Mouse (Mus musculus) hindbrain, embryonic 14.5 days (tissue): ENCODE measurements around the gene Ppp4r1. TPM values are rescaled to one million over a fixed set of nuclear protein-coding genes. Genes with fewer than 3 reads are reported as not detected.
A peak's percentile ranks its signal among the peaks of the same experiment; 100 is the strongest.

Source experiments
- ATAC-seq: fragments of 200-750 bp; cut with Nextera tagmentation; 2 replicates; pipeline ENCODE4 v1.8.0; 2017; ENCODE audit warnings: moderate number of reproducible peaks, mild to moderate bottlenecking, moderate TSS enrichment, moderate library complexity; ENCODE audit not compliant: low FRiP score
- DNase-seq: peaks from one replicate; pipeline ENCODE4 v3.0.0-alpha.2; 2015; ENCODE audit warnings: low spot score
- H3K27ac ChIP-seq: fragments of 300-500 bp; sonication (generic); 2 replicates; pipeline ENCODE4 v1.5.1; 2014; ENCODE audit warnings: mild to moderate bottlenecking, moderate library complexity
- H3K27me3 ChIP-seq: fragments of 300-500 bp; sonication (generic); 2 replicates; pipeline ENCODE4 v1.6.1; 2014; ENCODE audit warnings: mild to moderate bottlenecking, low read length, mixed read lengths; ENCODE audit not compliant: control insufficient read depth, insufficient read depth
- H3K36me3 ChIP-seq: fragments of 300-500 bp; sonication (generic); replicated peaks from 2 replicates; pipeline ENCODE4 v1.6.1; 2014; ENCODE audit not compliant: control insufficient read depth, insufficient read depth
- H3K4me1 ChIP-seq: fragments of 300-500 bp; sonication (generic); replicated peaks from 2 replicates; pipeline ENCODE4 v1.6.1; 2014; ENCODE audit warnings: antibody characterized with exemption, low read length, mixed read lengths; ENCODE audit not compliant: control insufficient read depth, insufficient read depth
- H3K4me2 ChIP-seq: fragments of 300-500 bp; sonication (generic); replicated peaks from 2 replicates; pipeline ENCODE4 v1.6.1; 2014; ENCODE audit warnings: mild to moderate bottlenecking, moderate library complexity
- H3K4me3 ChIP-seq: fragments of 300-500 bp; sonication (generic); replicated peaks from 2 replicates; pipeline ENCODE4 v1.5.1; 2014; ENCODE audit warnings: mild to moderate bottlenecking, low read length
- H3K9ac ChIP-seq: fragments of 300-500 bp; sonication (generic); 2 replicates; pipeline ENCODE4 v1.6.1; 2014
- H3K9me3 ChIP-seq: fragments of 300-500 bp; sonication (generic); 2 replicates; pipeline ENCODE4 v1.6.1; 2016; ENCODE audit warnings: low read length; ENCODE audit not compliant: control insufficient read depth
- WGBS: fragments of 180-500 bp; shearing (Covaris S2); extraction: QIAGEN DNeasy Blood & Tissue Kit; methylation state at CpG from one replicate; pipeline ENCODE4 v1.1.7; 2014; 5-methylcytosine and 5-hydroxymethylcytosine counted together
- polyA plus RNA-seq: library from polyadenylated mRNA; unstranded; fragments of >200 nt; fragmentation: Nextera tagmentation; extraction: Ambion mirVana; gene quantifications from 2 replicates; pipeline ENCODE4 v1.2.1, GENCODE M21; 2014

Gene Ppp4r1
- polyA plus RNA-seq, 1 experiment from 2014 or later = 42.6 TPM

- WGBS = under 1% methylated on average over 11 of the region's 11 CpGs
- H3K4me2 ChIP-seq = peak overlapping the region; percentile 75
- peak overlapping the region; percentile 88 for H3K27ac ChIP-seq
- no peaks in the 10 kb centered on the region for H3K36me3 ChIP-seq
- ATAC-seq (no peak), DNase-seq (no peak)
- H3K4me1 ChIP-seq = peaks cover 30% of the 10 kb centered on the region
- H3K9me3 ChIP-seq = no peaks in the 10 kb centered on the region
- peak overlapping the region; percentile 95 for H3K4me3 ChIP-seq
- H3K9ac ChIP-seq = peak overlapping the region; percentile 61
- H3K27me3 ChIP-seq = no peaks in the 10 kb centered on the region
Observed at GRCm38 (mm10) chr17:65885398-65885696, 103.0 kb downstream of the Ppp4r1 start.

GRCm38 (mm10) chr17:65885697-65886529 is 103.5 kb downstream of the Ppp4r1 start, which contains the start of gene Ralbp1:
Ralbp1 (minus strand) TSS chr17:65885798.
- Histone ChIP-seq H3K4me3 (peak within 1 kb of the TSS; percentile 95), H3K9me3 (no peaks in the 10 kb centered on the region), H3K4me2 (peak within 1 kb of the TSS; percentile 84), H3K4me1 (peaks cover 30% of the 10 kb centered on the region), H3K27ac (peak within 1 kb of the TSS; percentile 93), H3K36me3 (no peaks in the 10 kb centered on the region), H3K27me3 (no peaks in the 10 kb centered on the region), H3K9ac (peak within 1 kb of the TSS; percentile 91)
- peak; percentile 44 for DNase-seq
- no peak for ATAC-seq
- 12% methylated on average over 14 of the region's 14 CpGs for WGBS

GRCm38 (mm10) chr17:65886571-65886970 is 104.2 kb downstream of the Ppp4r1 start:
- Histone ChIP-seq H3K4me2 (peak overlapping the region; percentile 75), H3K4me1 (peaks cover 30% of the 10 kb centered on the region), H3K9ac (peak overlapping the region; percentile 61), H3K27me3 (no peaks in the 10 kb centered on the region), H3K36me3 (no peaks in the 10 kb centered on the region), H3K9me3 (no peaks in the 10 kb centered on the region), H3K27ac (peak overlapping the region; percentile 88; the same call in 1 of the 2 replicates), H3K4me3 (no peak overlapping the region; the same call in 1 of the 2 replicates)
- no peak for DNase-seq
- ATAC-seq = no peak
- WGBS = 82% methylated on average over 9 of the region's 9 CpGs

GRCm38 (mm10) chr17:65889476-65889875 is 107.1 kb downstream of the Ppp4r1 start:
- 83% methylated on average over 5 of the region's 5 CpGs for WGBS
- DNase-seq = no peak
- H3K4me2 ChIP-seq = no peak overlapping the region
- H3K9ac ChIP-seq = no peak overlapping the region
- peaks cover 11% of the 10 kb centered on the region for H3K4me1 ChIP-seq
- ATAC-seq = no peak
- H3K4me3 ChIP-seq = no peak overlapping the region
- no peaks in the 10 kb centered on the region for H3K27me3 ChIP-seq
- no peaks in the 10 kb centered on the region for H3K9me3 ChIP-seq
- H3K36me3 ChIP-seq = no peaks in the 10 kb centered on the region
- no peak overlapping the region for H3K27ac ChIP-seq

Other genes starting within 250 kb of the Ppp4r1 start
- gene Tmem232, start 241.8 kb upstream of the Ppp4r1 start, polyA plus RNA-seq = 0.62 and 0.74 TPM in 2 replicates
- gene Vapa, start 169.0 kb upstream of the Ppp4r1 start, polyA plus RNA-seq = 292 and 314 TPM in 2 replicates
- gene Txndc2, start 140.4 kb upstream of the Ppp4r1 start, polyA plus RNA-seq = 0.21 and 0.22 TPM in 2 replicates
- gene Rab31, start 9.8 kb upstream of the Ppp4r1 start, polyA plus RNA-seq = 81.7 and 86.8 TPM in 2 replicates
- gene Ralbp1, start 103.2 kb downstream of the Ppp4r1 start, polyA plus RNA-seq = 40.5 and 44.2 TPM in 2 replicates
- gene Twsg1, start 168.7 kb downstream of the Ppp4r1 start, polyA plus RNA-seq = 66.0 and 71.2 TPM in 2 replicates